Mouse (Mus musculus) urinary bladder, postnatal 14 days (tissue): ENCODE measurements around the gene Kif3c.

Experiments
- DNase-seq: peaks from one replicate; pipeline ENCODE4 v3.0.0; 2021; ENCODE audit warnings: low spot score

Kif3c gene

GRCm38 (mm10) chr12:3364508-3365448, at the start of gene Kif3c:
Kif3c (plus strand) TSS chr12:3365132.
- DNase-seq: peak; percentile 62

DNA sequence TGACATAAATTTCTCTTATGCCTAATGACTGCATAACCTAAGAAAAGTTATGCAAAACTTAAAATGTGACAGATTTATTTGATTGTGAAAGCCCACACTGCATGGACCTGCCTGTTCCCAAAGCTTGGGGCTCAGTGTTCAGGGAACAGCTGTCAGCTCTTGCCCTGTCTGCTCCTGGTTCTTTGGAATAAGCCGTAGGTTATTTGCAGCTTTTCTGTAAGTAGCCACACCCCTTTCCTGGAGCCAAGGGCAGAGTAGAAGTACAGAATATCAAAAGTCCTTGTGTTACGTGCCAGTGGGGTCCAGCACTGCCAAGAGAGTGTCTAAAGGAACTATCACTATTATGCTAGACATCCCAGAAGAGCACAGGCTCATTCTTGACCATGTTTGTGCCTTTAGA, 48.8 kb upstream of the Kif3c start:
- DNase-seq: peak; percentile 10

DNA sequence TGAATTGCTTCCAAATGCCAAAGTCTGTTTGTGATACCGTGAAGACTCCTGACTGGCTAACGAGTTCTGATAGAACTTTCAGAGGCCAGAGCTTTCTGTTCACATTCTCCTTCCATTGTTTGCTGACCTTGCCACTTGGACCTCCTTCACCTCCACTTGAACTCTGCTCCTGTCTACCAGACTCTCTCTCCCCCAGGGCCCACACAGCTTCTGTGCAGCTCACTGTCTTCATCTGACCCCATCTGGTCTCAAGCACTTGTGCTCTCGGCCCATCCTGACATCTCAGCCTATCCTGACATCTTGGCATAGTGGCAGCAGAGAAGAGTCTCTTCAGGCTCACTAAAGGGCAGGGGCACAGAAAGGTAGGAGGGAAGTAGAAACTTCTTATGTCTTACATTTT, 48.0 kb upstream of the Kif3c start:
- no peak for DNase-seq

DNA sequence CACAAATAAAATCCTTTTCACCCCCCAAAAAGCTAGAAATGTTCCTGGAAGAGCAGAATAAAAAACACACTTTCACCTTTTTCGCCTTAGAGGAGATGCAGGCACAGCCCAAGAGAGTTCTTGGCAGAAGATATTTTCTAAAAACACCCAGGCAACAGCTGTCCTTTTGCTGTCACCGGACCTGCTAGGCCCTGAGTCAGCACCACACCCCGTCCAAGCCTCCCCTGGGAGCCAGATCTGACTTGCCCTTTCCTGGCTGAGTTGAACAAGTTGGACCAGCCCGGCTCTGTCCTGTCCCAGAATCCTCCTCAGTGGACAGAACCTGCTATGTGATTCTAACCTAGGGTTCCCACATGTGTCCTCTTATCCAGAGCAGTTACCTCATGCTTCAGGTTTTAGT, 45.6 kb upstream of the Kif3c start:
- peak; percentile 77 for DNase-seq

- peak; percentile 68 for DNase-seq
Measured at GRCm38 (mm10) chr12:3323241-3323640, 41.7 kb upstream of the Kif3c start.

DNA sequence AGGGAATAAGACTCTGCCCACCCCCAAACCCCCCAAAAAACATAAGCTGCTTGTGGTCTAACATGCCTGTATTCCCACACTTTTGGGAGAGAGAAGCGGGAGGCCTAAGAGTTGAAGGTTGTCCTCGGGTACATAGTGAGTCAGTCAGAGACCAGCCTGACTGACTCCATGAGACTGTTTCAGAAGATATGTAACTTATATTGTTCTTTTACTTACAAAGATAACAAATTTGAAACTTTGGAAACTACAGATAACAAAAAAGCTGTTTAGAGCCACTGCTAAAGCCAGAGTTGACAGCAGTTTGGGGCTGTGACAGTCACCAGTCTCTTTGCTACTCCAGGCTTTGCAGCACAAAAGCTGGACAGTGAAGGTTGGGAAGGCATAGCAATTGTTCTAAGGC, 39.7 kb upstream of the Kif3c start:
- no peak for DNase-seq

GRCm38 (mm10) chr12:3329677-3330076, 35.3 kb upstream of the Kif3c start:
- DNase-seq: peak; percentile 55

DNA sequence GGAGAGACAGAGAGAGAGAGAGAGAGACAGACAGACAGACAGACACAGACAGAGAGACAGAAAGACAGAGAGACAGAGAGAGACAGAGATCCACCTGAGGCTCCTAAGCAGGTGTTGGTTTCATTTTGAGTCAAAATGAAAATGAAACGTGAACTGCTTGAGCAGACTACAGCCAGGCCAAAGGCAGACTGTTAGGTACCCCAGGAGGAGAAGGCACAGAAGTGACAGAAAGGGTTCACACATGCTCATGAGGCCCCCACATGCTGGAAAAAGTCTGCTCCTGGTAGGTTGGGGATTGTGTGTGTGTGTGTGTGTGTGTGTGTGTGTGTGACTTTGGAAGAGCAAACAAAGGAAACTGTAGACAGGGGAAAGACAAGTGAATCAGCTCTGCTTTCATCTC, 26.0 kb upstream of the Kif3c start:
- DNase-seq: no peak

- no peak for DNase-seq
Measured at GRCm38 (mm10) chr12:3344155-3344554, 20.8 kb upstream of the Kif3c start.

- no peak for DNase-seq
Measured at GRCm38 (mm10) chr12:3345038-3345437, 19.9 kb upstream of the Kif3c start.

GRCm38 (mm10) chr12:3347682-3348081, 17.2 kb upstream of the Kif3c start:
- DNase-seq: no peak

DNA sequence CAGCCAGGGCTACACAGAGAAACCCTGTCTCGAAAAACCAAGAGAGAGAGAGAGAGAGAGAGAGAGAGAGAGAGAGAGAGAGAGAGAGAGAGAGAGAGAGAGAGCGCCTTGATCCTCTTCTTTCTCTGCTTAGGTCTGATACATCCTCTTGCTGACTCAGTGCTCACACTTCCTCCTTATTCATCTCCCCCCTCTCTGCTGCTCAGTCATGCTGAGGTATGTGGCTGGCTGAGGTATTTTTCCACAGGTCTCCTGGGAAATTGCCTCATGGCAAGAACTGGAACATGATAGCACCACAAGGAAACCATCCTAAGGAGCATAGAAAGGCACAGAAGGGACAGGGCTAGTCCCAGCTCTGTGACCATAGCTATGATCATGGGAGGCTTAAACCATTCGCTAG, 15.5 kb upstream of the Kif3c start:
- no peak for DNase-seq

DNA sequence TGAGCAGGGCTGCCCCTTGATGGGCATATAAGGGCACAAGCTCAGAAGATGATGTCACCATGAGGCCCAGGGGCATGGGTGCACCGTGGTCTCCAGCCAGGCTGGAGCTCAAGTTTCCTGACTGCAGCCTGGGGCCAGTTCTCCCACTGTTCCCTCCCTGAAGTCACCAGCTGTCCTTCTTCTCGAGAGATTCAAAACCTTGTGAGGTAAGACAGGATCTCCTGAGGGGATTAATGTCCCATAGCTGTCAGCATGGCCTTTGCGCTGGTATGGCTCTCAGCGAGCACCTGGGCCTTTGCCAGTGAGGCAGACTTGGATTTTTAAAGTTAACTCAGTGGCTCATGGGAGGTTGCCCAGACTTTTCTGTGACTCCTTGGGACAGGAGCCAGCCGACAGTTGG, 14.8 kb upstream of the Kif3c start:
- no peak for DNase-seq

DNA sequence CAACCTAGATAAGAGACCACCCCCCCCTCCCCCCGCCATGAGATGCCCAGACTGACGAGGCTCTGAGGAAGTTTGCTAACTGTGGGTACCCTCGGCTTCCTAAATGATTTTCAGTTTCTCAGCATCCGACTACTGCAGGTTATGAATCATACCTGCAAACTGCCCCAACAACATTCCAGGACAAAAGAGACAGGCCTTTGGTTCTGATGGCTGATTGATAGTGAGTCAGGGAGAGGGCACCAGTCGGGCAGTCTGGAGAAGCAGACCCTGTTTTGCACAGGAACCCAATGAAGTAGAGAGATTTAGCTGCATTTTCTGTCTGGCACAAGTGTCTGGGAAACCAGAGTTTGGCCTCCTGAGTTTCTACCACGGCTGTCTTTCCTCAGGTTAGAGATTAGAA, 12.7 kb upstream of the Kif3c start:
- DNase-seq: peak; percentile 64

GRCm38 (mm10) chr12:3355068-3355467, 9.9 kb upstream of the Kif3c start:
- DNase-seq: no peak

DNA sequence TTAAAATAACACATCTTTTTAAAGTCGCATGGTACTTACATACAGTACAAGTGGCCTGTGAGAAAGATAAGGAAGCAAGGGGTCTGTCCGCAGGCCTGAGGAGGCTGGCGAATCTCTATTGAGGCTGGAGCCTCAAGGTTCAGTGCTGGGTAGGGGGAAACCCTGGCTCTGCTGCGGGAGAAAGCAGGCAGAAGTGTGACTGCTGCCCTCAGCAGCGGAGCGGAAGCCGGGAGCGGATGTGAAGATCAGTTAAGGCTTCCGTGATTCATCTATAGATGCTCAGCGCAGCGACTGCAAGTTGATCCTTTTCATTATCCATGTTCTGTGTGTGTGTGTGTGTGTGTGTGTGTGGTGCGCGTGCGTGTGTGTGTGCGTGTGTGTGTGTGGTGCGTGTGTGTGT, 8.1 kb upstream of the Kif3c start:
- DNase-seq: no peak

GRCm38 (mm10) chr12:3359302-3359701, 5.6 kb upstream of the Kif3c start:
- peak; percentile 87 for DNase-seq

DNA sequence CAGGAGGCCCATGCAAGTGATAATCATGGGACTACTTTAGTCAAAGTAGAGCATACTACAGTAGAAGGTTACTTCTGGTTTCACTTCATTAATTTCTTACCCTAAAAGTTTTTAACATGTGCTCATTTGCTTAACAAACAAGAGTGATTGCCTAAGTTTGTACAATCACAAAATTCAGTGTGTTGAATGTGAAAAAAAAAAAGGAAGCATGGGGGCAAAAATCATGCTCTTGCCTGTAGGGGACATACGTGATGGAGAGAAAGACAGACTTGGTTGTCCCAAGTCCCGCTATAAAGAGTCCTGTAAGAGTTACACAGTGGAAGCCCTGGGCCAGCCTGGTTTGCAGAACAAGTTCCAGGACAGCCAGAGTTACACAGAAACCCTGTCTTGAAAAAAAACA, 4.9 kb upstream of the Kif3c start:
- no peak for DNase-seq

- DNase-seq: no peak
Measured at GRCm38 (mm10) chr12:3364076-3364475, 856 bp upstream of the Kif3c start.

- no peak for DNase-seq
Measured at GRCm38 (mm10) chr12:3365449-3366189, 687 bp downstream of the Kif3c start.

- DNase-seq: no peak
Measured at GRCm38 (mm10) chr12:3366190-3366956, 1.4 kb downstream of the Kif3c start.

GRCm38 (mm10) chr12:3366957-3367260, 2.0 kb downstream of the Kif3c start:
- no peak for DNase-seq

DNA sequence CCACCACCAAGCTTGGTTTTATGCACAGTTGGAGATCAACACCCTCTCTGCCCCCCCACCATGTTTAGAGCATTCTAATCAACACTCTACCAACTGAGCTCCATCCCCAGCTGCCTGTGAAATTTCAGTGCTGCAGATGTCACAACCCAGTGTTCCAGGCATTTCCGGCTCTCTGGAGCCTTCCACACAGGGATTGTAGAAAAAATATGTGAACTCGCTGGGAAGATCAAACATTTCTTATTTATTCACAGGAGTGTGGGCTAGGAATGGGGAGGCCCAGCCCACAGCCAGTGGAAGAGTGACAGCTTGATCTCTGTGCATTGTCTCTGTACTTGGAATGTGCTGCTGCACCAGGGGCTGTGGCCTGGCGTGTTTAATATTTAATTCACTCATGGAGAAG, 3.8 kb downstream of the Kif3c start:
- no peak for DNase-seq
